Mouse (Mus musculus): ENCODE measurements around the gene Polr1d. TPM values are rescaled to one million over a fixed set of nuclear protein-coding genes. Genes with fewer than 3 reads are reported as not detected.

Polr1d gene
- polyA plus RNA-seq, 1 experiment from 2014 or later, result 132 TPM

- Histone ChIP-seq H3K4me1 (ENCODE audit: control insufficient read depth, insufficient read depth, low read length) (no peaks in the 10 kb centered on the region), H3K9ac (ENCODE audit: low read length) (no peak overlapping the region), H3K27me3 (ENCODE audit: control insufficient read depth, insufficient read depth, low read length) (no peaks in the 10 kb centered on the region), H3K4me3 (ENCODE audit: low read depth, low read length) (no peak overlapping the region), H3K27ac (replicated peaks; ENCODE audit: low read depth, low read length) (no peak overlapping the region), H3K9me3 (ENCODE audit: control insufficient read depth, low read length) (no peaks in the 10 kb centered on the region), H3K36me3 (ENCODE audit: control insufficient read depth, insufficient read depth, low read length) (peaks cover 5% of the 10 kb centered on the region), H3K4me2 (ENCODE audit: low read depth, severe bottlenecking) (no peak overlapping the region)
- 70% methylated on average over 3 of the region's 3 CpGs for WGBS
- DNase-seq (ENCODE audit: low spot score) (no peak), ATAC-seq (ENCODE audit: insufficient number of reproducible peaks, low FRiP score, low TSS enrichment, low read depth) (no peak)
Observed at GRCm38 (mm10) chr5:147089836-147090235, 13.0 kb downstream of the Polr1d start.

- Histone ChIP-seq H3K36me3 (ENCODE audit: control insufficient read depth, insufficient read depth, low read length) (peaks cover 5% of the 10 kb centered on the region), H3K4me2 (ENCODE audit: low read depth, severe bottlenecking) (no peak overlapping the region), H3K9me3 (ENCODE audit: control insufficient read depth, low read length) (no peaks in the 10 kb centered on the region), H3K27ac (replicated peaks; ENCODE audit: low read depth, low read length) (no peak overlapping the region), H3K9ac (ENCODE audit: low read length) (no peak overlapping the region), H3K4me1 (ENCODE audit: control insufficient read depth, insufficient read depth, low read length) (no peaks in the 10 kb centered on the region), H3K27me3 (ENCODE audit: control insufficient read depth, insufficient read depth, low read length) (no peaks in the 10 kb centered on the region), H3K4me3 (ENCODE audit: low read depth, low read length) (no peak overlapping the region)
- DNase-seq (ENCODE audit: low spot score), result no peak
- no peak for ATAC-seq (ENCODE audit: insufficient number of reproducible peaks, low FRiP score, low TSS enrichment, low read depth)
- WGBS, result 71% methylated on average over 11 of the region's 11 CpGs
Observed at GRCm38 (mm10) chr5:147090256-147090963, 13.6 kb downstream of the Polr1d start.

- Histone ChIP-seq H3K27ac (replicated peaks; ENCODE audit: low read depth, low read length) (no peak overlapping the region), H3K36me3 (ENCODE audit: control insufficient read depth, insufficient read depth, low read length) (peaks cover 2% of the 10 kb centered on the region; the same call in 1 of the 2 replicates), H3K9ac (ENCODE audit: low read length) (no peak overlapping the region), H3K4me2 (ENCODE audit: low read depth, severe bottlenecking) (no peak overlapping the region), H3K9me3 (ENCODE audit: control insufficient read depth, low read length) (no peaks in the 10 kb centered on the region), H3K27me3 (ENCODE audit: control insufficient read depth, insufficient read depth, low read length) (no peaks in the 10 kb centered on the region), H3K4me1 (ENCODE audit: control insufficient read depth, insufficient read depth, low read length) (no peaks in the 10 kb centered on the region), H3K4me3 (ENCODE audit: low read depth, low read length) (no peak overlapping the region)
- DNase-seq (ENCODE audit: low spot score) (no peak), ATAC-seq (ENCODE audit: insufficient number of reproducible peaks, low FRiP score, low TSS enrichment, low read depth) (no peak)
- WGBS, result 91% methylated on average over 7 of the region's 7 CpGs
Observed at GRCm38 (mm10) chr5:147092448-147092847, 15.6 kb downstream of the Polr1d start.

GRCm38 (mm10) chr5:147094296-147094695 lies 17.4 kb downstream of the Polr1d start:
- Histone ChIP-seq H3K9ac (ENCODE audit: low read length) (no peak overlapping the region), H3K4me2 (ENCODE audit: low read depth, severe bottlenecking) (no peak overlapping the region), H3K4me3 (ENCODE audit: low read depth, low read length) (no peak overlapping the region), H3K27me3 (ENCODE audit: control insufficient read depth, insufficient read depth, low read length) (no peaks in the 10 kb centered on the region), H3K9me3 (ENCODE audit: control insufficient read depth, low read length) (no peaks in the 10 kb centered on the region), H3K27ac (replicated peaks; ENCODE audit: low read depth, low read length) (no peak overlapping the region), H3K36me3 (ENCODE audit: control insufficient read depth, insufficient read depth, low read length) (no peaks in the 10 kb centered on the region; the same call in 1 of the 2 replicates), H3K4me1 (ENCODE audit: control insufficient read depth, insufficient read depth, low read length) (no peaks in the 10 kb centered on the region)
- WGBS, result 90% methylated on average over 6 of the region's 6 CpGs
- ATAC-seq (ENCODE audit: insufficient number of reproducible peaks, low FRiP score, low TSS enrichment, low read depth) (no peak), DNase-seq (ENCODE audit: low spot score) (no peak)

- Histone ChIP-seq H3K4me1 (ENCODE audit: control insufficient read depth, insufficient read depth, low read length) (no peaks in the 10 kb centered on the region), H3K4me3 (ENCODE audit: low read depth, low read length) (no peak overlapping the region), H3K4me2 (ENCODE audit: low read depth, severe bottlenecking) (no peak overlapping the region), H3K27ac (replicated peaks; ENCODE audit: low read depth, low read length) (no peak overlapping the region), H3K27me3 (ENCODE audit: control insufficient read depth, insufficient read depth, low read length) (no peaks in the 10 kb centered on the region), H3K9me3 (ENCODE audit: control insufficient read depth, low read length) (no peaks in the 10 kb centered on the region), H3K36me3 (ENCODE audit: control insufficient read depth, insufficient read depth, low read length) (no peaks in the 10 kb centered on the region; the same call in none of the 2 replicates), H3K9ac (ENCODE audit: low read length) (no peak overlapping the region)
- no peak for ATAC-seq (ENCODE audit: insufficient number of reproducible peaks, low FRiP score, low TSS enrichment, low read depth)
- DNase-seq (ENCODE audit: low spot score), result no peak
- WGBS, result 93% methylated on average over 4 of the region's 4 CpGs
Observed at GRCm38 (mm10) chr5:147096586-147096985, 19.7 kb downstream of the Polr1d start.

GRCm38 (mm10) chr5:147098667-147099066 lies 21.8 kb downstream of the Polr1d start:
- H3K36me3 ChIP-seq (ENCODE audit: control insufficient read depth, insufficient read depth, low read length), result peaks cover 3% of the 10 kb centered on the region
- WGBS, result 89% methylated on average over 7 of the region's 7 CpGs
- DNase-seq (ENCODE audit: low spot score) (no peak), ATAC-seq (ENCODE audit: insufficient number of reproducible peaks, low FRiP score, low TSS enrichment, low read depth) (no peak)
- H3K9me3 ChIP-seq (ENCODE audit: control insufficient read depth, low read length), result no peaks in the 10 kb centered on the region
- H3K4me1 ChIP-seq (ENCODE audit: control insufficient read depth, insufficient read depth, low read length), result no peaks in the 10 kb centered on the region
- H3K4me3 ChIP-seq (ENCODE audit: low read depth, low read length), result no peak overlapping the region
- no peak overlapping the region for H3K9ac ChIP-seq (ENCODE audit: low read length)
- no peak overlapping the region for H3K27ac ChIP-seq (replicated peaks; ENCODE audit: low read depth, low read length)
- no peak overlapping the region for H3K4me2 ChIP-seq (ENCODE audit: low read depth, severe bottlenecking)
- H3K27me3 ChIP-seq (ENCODE audit: control insufficient read depth, insufficient read depth, low read length), result no peaks in the 10 kb centered on the region

- no peak for ATAC-seq (ENCODE audit: insufficient number of reproducible peaks, low FRiP score, low TSS enrichment, low read depth)
Observed at GRCm38 (mm10) chr5:147100180-147100579, 23.3 kb downstream of the Polr1d start.

GRCm38 (mm10) chr5:147102295-147102694 lies 25.4 kb downstream of the Polr1d start:
- 84% methylated on average over 6 of the region's 6 CpGs for WGBS
- Histone ChIP-seq H3K9ac (ENCODE audit: low read length) (no peak overlapping the region), H3K4me1 (ENCODE audit: control insufficient read depth, insufficient read depth, low read length) (no peaks in the 10 kb centered on the region), H3K27me3 (ENCODE audit: control insufficient read depth, insufficient read depth, low read length) (no peaks in the 10 kb centered on the region), H3K9me3 (ENCODE audit: control insufficient read depth, low read length) (no peaks in the 10 kb centered on the region), H3K27ac (replicated peaks; ENCODE audit: low read depth, low read length) (no peak overlapping the region), H3K36me3 (ENCODE audit: control insufficient read depth, insufficient read depth, low read length) (peaks cover 4% of the 10 kb centered on the region), H3K4me2 (ENCODE audit: low read depth, severe bottlenecking) (no peak overlapping the region), H3K4me3 (ENCODE audit: low read depth, low read length) (no peak overlapping the region)
- DNase-seq (ENCODE audit: low spot score), result no peak
- ATAC-seq (ENCODE audit: insufficient number of reproducible peaks, low FRiP score, low TSS enrichment, low read depth), result no peak

More at GRCm38 (mm10) chr5:147100180-147100579, 23.3 kb downstream of the Polr1d start:
- Histone ChIP-seq H3K9ac (ENCODE audit: low read length) (no peak overlapping the region), H3K36me3 (ENCODE audit: control insufficient read depth, insufficient read depth, low read length) (peaks cover 3% of the 10 kb centered on the region), H3K27ac (replicated peaks; ENCODE audit: low read depth, low read length) (no peak overlapping the region), H3K4me2 (ENCODE audit: low read depth, severe bottlenecking) (no peak overlapping the region), H3K27me3 (ENCODE audit: control insufficient read depth, insufficient read depth, low read length) (no peaks in the 10 kb centered on the region), H3K4me3 (ENCODE audit: low read depth, low read length) (no peak overlapping the region), H3K4me1 (ENCODE audit: control insufficient read depth, insufficient read depth, low read length) (no peaks in the 10 kb centered on the region), H3K9me3 (ENCODE audit: control insufficient read depth, low read length) (no peaks in the 10 kb centered on the region)
- WGBS, result 73% methylated on average over 2 of the region's 2 CpGs
- no peak for DNase-seq (ENCODE audit: low spot score)

GRCm38 (mm10) chr5:147107276-147107675 lies 30.4 kb downstream of the Polr1d start:
- Histone ChIP-seq H3K4me2 (ENCODE audit: low read depth, severe bottlenecking) (no peak overlapping the region), H3K9ac (ENCODE audit: low read length) (no peak overlapping the region), H3K27me3 (ENCODE audit: control insufficient read depth, insufficient read depth, low read length) (no peaks in the 10 kb centered on the region), H3K9me3 (ENCODE audit: control insufficient read depth, low read length) (no peaks in the 10 kb centered on the region), H3K4me1 (ENCODE audit: control insufficient read depth, insufficient read depth, low read length) (no peaks in the 10 kb centered on the region), H3K4me3 (ENCODE audit: low read depth, low read length) (no peak overlapping the region), H3K36me3 (ENCODE audit: control insufficient read depth, insufficient read depth, low read length) (peaks cover 9% of the 10 kb centered on the region), H3K27ac (replicated peaks; ENCODE audit: low read depth, low read length) (no peak overlapping the region)
- no peak for ATAC-seq (ENCODE audit: insufficient number of reproducible peaks, low FRiP score, low TSS enrichment, low read depth)
- DNase-seq (ENCODE audit: low spot score), result no peak
- WGBS, result 96% methylated on average over 3 of the region's 3 CpGs
